Mouse (Mus musculus) kidney, adult 9 months (tissue): ENCODE measurements around the gene Timm22.

ENCODE experiments used
- DNase-seq: peaks from one replicate; pipeline ENCODE4 v3.0.0; 2022

Timm22 gene

DNA sequence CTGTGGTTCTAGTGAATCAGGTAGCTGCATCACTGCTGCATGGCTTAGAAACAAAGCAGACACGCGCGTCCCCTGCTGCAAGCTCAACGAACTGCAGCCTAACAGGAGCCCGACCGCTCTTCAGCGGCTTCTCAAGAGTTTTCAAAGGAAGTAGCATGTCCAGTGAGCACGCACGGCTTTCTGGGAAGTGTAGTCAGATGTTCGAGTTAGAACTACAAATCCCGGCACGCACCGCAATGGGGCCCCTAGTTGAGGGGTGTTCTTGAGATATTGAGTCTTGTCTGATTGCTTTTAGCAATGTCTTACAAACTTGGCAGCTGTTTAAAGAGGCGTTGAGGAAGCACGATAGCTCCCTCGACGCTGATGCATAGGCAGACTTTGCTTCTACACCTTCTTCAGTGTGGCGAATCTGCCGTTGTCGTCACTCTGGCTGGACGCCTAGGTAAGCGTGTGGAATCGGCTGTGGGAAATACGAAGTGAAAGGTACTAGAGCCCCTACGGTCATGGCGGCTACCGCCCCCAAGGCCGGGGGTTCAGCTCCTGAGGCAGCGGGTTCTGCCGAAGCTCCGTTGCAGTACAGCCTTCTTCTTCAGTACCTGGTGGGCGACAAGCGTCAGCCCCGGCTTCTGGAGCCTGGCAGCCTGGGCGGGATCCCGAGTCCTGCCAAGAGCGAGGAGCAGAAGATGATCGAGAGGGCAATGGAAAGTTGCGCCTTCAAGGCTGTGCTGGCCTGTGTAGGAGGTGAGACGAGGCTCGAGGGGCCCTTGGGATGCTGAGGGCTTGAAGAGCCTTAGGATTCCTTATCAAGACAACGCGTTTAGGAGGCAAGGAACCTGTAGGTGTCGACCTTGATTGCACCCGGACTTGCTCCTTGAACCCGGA lies at the start of gene Timm22:
Timm22 (plus strand) TSS at position 251 of the 882 bp plus-strand sequence.
- peak; percentile 99 for DNase-seq

- no peak for DNase-seq
Observed at GRCm38 (mm10) chr11:76357464-76357863, 49.3 kb upstream of the Timm22 start.

DNA sequence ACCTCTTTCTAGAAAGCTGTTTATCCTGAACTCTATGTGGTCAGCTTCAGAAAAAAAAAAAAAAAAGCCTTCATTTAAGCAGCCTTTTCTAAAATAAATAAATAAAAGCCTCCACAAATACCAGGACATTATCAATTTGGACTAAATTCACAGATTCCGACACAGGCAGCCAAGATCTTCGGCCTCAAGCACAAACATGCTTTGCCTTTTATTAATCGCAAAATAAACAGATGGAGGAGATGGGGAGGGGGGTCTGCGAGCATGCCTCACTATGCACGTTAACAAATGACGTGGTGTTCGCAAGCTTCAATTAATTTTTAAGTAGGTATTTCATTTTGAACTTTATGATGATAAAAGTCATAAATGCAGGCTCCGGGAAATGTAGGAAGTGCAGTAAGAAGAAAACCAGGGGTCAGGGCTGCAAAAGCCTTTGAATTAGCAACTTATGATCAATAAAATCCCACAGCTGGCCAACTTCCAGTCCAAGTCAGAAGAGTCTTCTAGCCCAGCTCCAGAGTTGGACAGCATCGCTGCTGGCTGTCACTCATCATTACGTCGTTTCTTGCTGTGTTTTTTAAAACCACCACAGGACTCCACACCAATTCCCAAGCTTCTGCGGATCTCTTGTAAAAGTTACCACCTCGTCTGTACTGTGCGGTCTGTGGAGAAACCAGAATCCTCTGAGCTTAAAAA lies 48.0 kb upstream of the Timm22 start:
- DNase-seq = no peak

GRCm38 (mm10) chr11:76360255-76360654 lies 46.5 kb upstream of the Timm22 start:
- DNase-seq = no peak

DNA sequence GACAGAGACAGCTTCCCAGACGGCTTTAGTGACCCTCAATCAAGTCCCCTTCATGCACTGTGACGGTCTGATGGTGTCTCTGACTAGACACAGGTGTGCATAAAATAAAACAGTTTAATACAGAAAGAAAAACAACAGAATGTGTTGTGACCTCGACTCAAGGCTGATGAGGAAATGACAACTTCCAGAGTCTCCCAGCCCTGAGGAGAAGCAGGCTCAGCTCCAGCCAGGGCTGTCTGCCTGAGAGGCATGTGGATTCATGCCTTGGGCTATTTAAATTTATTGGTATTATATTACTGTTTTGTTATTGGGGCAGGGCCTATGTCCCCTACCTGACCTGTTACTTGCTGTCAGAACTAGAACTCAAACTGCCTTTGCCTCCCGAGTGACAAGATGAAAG lies 45.3 kb upstream of the Timm22 start:
- DNase-seq = no peak

DNA sequence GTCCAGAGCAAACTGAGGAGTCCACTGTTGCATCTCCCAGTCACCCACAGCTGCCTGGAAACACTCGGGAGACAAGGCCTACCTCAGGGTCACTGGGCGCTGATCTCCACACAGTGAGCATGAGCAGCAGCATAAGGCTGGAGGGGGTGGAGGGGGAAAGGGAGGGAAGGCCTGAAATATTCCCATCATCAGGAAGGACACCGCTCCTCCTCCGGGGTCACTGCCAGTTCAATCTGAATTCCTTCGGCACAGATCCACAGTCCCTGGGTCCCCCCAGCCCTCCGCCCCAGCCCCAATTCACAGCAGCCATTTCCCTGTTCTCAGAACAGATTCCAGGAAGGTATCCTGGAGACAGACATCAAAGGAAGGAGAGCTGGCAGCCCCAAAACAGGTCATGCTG lies 43.6 kb upstream of the Timm22 start:
- no peak for DNase-seq

- DNase-seq = no peak
Observed at GRCm38 (mm10) chr11:76363636-76364035, 43.1 kb upstream of the Timm22 start.

GRCm38 (mm10) chr11:76364038-76364437 lies 42.7 kb upstream of the Timm22 start:
- DNase-seq = no peak

GRCm38 (mm10) chr11:76366720-76367119 lies 40.0 kb upstream of the Timm22 start:
- no peak for DNase-seq

- DNase-seq = no peak
Observed at GRCm38 (mm10) chr11:76370491-76370890, 36.3 kb upstream of the Timm22 start.

DNA sequence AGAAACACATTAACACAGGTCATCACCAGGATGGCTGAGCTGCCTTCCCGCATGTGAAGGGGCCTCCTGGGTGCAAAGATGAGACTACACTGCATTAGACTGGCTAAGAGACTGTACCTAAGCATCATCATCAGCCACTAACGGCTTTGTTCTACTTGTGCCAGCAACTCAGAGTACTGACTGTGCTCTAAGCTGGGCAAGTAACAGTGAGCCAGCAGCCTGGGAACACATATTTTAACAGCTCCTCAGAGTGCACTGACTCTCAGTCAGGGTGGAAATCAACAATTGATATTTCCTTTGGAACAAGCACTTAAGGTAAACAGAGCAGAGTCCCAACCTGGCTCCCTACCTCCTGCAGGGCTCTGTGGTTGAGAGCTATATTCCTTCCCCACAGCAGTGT lies 34.6 kb upstream of the Timm22 start:
- DNase-seq = no peak

DNA sequence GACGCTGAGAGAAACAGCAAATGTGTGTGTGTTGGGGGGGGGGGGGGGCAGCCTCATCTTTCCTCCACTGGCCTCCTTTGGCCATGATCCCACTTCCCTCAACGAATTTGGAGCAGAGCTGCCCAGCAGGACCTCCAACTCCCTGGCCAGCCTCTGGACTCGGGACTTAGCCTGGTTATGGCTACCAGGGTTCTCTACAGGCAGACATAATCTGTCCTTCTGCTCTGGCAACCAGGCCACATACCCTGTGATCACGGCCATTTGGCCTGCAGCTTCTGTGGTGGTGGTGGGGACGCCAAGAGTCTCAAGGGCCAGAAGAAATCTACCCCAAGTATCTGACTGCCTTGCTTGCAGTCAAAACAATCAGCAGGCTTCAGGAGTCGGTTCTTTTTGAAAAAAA lies 34.2 kb upstream of the Timm22 start:
- no peak for DNase-seq

GRCm38 (mm10) chr11:76374491-76375185 lies 32.1 kb upstream of the Timm22 start:
- DNase-seq = peak; percentile 69

GRCm38 (mm10) chr11:76376425-76376824 lies 30.3 kb upstream of the Timm22 start:
- no peak for DNase-seq

DNA sequence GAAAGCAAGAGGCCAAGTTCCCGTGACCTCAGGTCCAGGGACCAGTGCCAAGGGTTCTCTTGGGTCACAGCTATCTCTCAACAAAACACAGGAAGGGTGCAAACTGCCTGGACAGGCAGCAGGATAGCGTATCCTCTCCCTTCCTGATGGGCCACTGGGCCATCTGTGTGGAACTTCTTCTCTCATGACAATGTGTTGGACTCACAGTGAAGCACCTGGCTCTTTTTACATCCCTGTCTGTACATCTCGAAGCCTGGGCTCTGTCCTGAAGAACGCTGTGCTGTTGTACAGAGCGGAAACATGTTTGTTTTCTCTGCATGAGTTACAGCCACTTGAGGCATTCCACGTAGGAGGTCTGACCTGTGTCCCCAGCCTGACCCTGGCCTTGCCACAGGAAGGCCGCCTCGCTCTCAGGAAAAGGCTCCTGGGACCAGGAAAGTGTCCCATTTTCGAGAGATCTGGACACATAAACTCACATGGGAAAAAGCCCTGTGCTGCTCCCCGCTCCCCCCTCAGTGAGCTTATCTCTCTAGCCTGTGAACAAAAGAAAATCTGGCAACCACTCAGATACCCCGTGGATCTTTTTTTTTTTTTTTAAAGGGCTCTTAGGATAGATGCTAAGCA lies 26.7 kb upstream of the Timm22 start:
- DNase-seq = peak; percentile 82

DNA sequence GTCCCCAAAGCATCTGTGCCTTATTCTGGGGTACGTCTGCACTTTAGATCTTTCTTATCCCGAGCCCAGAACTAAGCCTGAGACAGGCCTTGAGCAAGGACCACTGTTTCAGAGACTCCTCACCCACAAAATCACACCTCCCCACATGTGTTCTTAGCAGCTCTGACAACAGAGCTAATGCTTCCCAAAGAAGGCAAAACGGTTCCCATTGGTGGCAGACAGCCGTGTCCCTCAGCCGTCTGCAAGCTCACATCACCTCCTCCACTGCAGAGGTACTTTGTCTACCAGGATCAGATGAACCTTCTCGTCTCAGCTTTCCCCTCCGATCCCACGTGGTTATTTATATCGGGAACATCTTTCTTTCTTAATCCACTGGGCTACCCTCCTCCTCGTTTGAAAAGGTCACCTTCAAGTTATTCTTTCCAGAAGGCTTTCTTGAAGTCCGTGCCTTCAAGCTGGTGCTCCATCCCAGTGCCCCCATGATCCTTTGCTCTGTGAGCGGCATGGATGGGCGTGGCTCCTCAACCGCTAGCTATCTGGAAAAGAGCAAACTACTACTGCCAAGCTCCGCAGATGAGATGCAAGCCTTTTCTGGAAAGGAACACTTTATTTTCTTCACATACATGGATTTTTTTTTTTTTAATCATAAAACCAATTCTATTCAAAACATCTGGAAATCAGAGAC lies 25.4 kb upstream of the Timm22 start:
- no peak for DNase-seq

GRCm38 (mm10) chr11:76382711-76383324 lies 23.9 kb upstream of the Timm22 start:
- DNase-seq = no peak

DNA sequence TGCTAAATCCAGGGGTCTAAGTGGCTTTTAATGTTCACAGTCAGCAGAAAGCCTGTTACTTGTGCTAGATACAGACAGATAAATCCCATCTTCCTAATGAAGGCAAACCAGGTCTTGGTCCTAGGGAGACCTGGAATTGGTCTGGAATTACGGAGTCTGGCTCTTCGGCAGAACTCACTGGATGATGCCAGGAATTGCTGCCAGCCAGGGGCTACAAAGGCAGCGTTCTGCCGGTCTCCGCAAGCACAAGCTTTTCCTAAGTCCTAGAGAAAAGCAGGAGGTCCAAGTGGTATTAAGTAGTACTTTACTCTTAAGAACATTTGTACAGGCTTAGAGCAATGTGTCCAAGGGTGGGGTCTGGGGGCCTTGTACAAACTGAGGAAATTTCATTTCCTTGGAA lies 22.4 kb upstream of the Timm22 start:
- DNase-seq = no peak

GRCm38 (mm10) chr11:76385017-76385416 lies 21.7 kb upstream of the Timm22 start:
- DNase-seq = no peak

DNA sequence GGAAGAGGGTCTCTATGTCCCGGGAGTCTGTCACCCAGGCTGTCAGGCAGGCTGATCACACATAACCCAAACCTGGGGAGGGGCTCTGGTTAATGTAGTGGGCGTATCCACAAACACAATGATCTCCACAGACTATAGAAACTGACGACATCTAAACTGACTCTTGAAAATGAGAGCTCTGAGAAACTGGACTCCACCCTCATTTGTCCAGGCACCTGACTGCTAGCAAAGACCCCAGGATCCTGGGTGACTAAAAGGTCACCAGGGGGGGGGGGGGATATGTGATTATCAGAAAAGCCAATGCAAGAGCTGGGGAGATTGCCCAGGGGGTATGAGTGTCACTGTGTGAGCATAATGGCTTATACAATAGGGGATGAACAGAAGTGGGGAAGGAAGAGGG lies 21.0 kb upstream of the Timm22 start:
- no peak for DNase-seq

DNA sequence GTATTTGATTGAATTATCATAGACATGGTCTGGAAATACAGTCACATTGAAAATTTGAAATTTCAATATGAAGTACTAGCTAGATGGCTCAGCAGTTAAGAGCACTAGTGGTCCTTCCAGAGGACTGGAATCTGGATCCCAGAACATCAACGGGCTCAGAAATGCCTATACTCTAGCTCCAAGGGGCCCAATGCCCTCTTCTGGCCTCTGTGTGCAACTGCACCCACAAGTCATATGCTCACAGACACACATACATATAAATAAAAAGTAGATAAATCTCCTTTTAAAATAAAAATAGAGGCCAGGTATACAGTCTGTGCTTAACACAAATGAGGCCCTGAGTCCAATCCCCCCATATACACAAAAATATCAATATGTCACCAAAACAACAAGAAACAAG lies 19.7 kb upstream of the Timm22 start:
- no peak for DNase-seq

GRCm38 (mm10) chr11:76388711-76389110 lies 18.0 kb upstream of the Timm22 start:
- no peak for DNase-seq
